Mouse (Mus musculus) cerebellum, postnatal 36 days (tissue): ENCODE measurements at regions not wholly inside any gene's neighbourhood (a gene's known extent, or its start where the extent isn't known, plus 50 kb on each side); places are given as distances from the start of the nearest gene placed in this dataset.

ENCODE experiments used
- DNase-seq, 2 experiments: peaks; one replicate each; pipeline ENCODE4 v3.0.0; 2021 to 2022; ENCODE audit warnings: mixed read lengths in 2 of 2

DNA sequence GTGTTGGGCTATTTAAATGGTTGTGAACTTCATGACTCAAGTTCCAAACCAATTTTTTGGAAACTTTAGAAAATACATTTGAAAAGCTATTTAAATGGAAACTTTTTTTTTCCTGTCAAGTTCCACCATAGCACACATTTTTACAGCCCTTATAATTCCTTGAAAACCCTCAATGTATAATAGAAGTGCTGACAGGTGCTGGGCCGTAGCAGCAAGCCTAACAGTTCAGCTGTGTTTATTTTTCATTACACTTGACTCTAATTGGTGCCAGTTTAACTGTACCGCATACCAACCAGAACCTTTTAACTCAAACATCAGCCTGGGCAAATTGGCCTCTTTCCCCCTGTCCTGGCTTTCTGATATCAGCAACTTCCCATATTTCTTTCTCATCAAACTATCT lies 286.7 kb downstream of the Fam49a start:
- DNase-seq, result no peak

DNA sequence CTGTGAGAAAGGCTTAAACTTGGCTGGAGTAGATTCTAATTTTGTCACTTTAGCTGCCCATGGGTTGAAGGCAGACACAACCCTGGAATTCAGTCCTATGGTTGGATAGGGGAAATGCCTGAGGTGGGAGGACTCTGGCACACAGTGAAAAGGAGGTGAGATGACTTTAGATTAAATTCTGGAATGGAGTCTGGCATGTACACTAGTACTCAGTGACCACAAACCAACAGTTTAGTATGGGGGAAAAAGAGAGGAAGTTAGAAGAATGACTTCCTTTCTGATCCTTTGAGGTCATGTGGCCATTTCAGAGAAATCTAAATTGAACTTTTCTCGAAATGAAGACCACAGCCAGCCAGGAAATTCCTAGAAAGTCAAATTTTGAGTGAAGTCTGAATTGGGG lies 285.5 kb downstream of the Fam49a start:
- no peak for DNase-seq

DNA sequence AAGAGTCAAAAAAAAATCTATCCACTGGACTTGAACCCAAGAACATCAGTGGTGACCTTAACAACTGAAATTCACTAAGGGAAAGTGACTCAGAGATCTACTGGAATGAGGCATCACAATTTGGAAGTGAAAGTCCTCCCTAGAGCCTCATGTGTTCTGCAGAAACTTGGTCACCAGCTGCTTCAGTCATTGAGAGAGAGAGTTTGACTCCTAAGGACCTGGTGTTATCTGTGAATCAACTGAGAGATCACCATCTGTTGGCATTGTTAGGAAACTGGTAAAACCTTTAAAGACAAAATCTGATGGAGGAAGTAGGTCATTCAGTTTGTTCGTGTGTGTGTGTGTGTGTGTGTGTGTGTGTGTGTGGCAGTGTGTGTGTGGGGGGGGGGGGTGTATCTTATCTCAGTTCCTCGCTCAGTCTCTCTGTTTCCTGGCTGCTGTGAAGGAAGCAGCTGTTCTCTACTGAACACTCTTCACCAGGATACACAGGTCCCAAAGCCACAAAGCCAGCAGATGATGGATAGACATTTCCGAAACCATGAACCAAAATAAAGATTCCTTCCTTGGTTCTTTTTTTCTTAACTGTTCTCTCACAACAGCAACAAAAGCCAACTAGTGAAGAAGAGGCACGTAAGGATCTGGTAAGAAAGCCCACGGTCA lies 284.6 kb downstream of the Fam49a start:
- no peak for DNase-seq

DNA sequence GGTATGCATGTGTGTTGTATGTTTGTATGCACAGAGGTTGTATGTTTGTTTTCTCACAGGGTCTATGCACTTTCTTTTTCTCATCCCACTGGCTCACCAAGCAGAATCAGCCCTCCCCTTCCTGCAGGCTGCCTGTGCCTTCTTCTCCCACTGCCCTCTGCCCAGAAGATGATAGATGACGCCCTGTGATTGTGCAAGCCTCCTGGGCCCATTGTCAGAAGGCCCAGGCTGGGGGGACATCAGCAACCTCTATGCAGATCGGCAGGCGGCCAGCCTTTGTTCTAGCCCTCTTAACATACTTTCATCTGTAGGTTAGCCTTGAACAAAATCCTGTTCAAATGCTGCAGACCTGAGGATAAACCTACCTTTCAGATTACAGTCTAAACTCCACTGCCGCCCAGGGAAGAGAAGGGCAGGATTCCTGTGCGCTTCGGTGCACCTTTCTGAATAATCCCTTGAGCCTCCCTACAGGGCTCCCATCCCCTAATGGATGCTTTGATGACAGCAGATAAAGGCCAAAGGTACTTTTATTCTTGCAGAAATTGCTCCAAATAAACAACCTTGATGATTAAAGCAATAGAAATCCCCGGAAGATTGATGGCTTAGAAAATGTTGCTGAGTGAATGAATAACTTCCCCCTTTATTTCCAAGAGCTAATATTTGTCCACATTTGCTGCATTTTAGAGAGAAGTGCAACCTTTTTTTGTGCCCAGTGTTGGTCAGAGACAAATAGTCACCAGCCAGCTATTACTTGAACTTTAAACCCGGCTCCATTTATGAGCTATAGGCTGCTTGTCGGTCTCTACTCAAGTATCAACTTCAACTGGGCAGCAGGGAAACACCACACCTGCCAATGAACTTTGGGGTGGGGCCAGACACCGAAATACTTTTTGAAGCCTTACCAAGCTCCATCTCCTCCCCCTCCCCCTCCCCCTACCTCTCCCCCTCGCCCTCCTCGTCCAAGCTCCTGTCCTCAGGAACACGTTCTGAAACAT lies 279.4 kb downstream of the Fam49a start:
- no peak for DNase-seq

DNA sequence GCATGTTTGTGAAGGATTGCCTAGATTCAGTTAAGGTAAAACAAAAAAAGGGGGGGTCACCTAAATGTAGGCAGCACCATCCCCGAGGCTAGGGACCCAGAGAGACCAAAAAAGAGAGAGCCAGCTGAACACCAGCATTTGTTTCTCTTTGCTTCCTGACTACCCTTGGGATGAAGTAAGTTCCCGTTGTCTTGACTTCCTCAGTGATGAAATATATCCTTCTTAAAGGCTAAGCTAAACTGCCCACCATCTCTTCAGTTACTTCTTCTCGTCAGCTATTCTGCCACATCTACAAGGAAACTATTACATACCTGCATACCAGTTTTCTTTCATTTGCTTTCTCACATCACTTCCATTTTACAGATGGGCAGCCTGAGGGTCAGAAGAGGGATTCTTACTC lies 277.4 kb downstream of the Fam49a start:
- DNase-seq, result no peak

DNA sequence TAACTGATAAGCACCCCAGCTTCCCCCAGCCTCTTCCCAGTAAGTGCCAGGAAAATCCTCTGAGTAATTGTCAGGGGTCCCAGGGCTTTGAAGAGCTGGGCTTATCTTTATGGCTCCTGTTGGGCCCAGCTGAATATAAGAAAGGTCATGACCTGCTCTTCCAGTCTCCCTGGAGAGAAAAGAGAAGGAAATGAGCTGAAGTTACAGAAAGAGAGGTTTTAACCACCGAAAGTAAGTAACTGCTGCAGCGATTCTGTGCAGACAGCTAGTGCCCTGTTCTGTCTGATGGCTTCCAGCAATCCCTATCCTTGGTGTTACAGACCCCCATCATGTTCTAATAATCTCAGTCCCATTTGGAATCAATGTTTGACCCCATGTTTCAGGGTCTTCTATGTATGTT lies 272.8 kb downstream of the Fam49a start:
- DNase-seq, result no peak

DNA sequence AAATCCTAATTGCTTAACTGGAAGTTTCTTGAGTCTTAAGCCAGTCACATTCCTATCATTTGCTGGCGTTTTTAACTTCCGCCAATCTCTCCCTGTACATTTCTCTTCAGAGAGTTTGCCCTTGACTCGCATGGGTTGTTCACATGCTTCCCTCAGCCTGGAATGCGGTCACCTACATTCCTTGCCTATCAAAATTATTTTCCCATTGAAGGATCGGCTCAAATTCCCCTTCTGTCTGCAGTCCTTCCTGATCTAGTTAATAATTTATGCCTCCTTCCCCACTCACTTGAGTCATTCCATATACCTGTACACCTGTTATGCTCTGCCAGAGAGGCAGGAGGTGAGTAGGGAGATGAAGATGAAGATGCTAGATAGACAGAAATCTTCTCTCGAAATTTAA lies 268.9 kb downstream of the Fam49a start:
- DNase-seq, result no peak

DNA sequence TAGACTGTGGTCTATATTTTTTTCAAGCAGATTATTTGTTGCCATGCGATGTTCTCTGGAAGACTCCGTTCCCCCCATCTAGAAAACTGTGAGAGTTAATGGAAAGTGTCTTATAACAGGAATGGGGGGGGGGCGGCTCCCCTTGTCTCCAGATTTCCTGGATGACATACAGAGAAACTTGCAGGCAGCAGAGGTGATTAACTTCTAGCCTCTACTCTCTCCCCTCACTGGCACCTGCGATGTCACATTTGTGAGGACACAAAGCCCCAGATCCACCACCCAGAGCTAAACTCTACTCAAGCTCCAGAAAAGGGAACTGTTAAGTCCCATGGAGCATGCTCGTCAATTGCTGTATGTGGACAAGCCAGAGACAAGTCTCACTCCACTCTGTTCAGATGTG lies 267.6 kb downstream of the Fam49a start:
- no peak for DNase-seq

DNA sequence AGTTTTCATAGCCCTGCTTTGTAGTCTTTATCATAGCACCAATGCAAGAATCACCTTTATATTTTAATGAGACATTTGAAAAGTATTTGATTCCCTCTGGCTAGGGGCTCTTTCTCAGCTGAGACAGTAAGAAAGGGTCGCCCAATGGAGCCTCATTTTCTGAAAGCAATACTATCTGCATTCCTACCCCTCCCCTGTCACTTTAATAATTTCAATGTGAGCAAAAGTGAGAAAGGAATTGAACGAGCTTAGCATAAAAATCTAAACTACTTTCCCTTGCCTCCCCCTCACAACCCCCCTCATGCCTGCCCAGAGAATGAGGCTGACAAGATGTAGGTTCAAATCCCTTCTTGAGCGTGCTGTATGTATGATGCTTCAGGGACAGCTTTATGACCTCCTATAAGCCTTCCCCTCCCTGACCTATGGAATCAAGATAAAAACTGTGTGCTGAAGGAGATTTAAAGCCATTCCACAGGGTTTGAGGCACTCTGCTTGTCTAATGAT lies 266.6 kb downstream of the Fam49a start:
- DNase-seq, result no peak

DNA sequence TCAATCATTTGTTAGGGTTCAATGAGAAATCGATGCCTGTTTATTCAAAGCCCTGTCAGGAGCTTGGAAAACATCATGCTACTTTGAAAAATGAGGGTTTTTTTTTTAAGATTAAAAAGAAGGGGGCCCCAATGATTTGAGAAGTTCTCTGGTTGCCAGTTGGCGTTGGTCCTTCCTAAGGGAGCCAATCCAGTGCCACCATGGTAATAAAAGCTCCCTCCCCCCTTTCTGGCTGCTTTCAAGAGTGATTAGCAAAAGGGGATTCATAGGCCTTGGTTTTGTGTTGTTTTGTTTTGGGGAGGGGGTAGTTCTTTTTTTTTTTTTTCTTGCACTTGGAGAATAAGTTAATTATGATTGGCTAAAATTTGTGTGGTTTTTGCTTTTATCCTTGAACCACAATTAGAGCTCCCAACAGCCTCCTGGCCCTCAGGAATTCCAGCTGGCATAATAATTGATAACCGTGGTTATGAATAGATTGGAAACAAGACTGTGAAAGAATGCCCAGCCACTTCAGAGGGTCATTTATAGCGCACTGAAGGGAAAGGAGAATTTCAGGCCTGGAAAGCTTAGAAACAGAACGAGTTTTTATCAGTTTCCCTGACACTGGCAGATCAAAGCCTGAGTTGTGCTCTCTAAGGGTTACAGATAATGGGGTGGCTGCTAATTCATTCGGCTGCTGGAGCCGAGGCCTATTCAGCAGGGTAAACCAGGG lies 266.0 kb downstream of the Fam49a start:
- no peak for DNase-seq

DNA sequence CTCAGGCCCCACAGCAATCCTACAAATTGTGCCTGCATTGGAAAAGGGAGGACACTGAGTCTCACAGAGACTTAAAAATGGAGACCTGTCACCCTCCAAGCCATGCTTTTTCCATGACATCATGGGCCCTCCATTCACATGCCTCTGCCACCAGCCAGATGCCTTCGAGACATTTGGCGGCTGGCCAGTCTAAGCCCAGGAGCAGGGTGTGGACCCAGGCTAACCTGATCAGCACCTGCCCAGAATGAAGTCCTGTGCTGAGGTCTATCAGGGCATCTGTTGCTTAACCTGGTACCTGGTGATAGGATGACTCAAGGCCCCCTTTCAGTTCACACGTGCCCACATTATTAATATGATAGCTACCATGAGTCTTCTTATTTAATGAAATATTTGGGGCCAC lies 265.4 kb downstream of the Fam49a start:
- DNase-seq, result no peak

DNA sequence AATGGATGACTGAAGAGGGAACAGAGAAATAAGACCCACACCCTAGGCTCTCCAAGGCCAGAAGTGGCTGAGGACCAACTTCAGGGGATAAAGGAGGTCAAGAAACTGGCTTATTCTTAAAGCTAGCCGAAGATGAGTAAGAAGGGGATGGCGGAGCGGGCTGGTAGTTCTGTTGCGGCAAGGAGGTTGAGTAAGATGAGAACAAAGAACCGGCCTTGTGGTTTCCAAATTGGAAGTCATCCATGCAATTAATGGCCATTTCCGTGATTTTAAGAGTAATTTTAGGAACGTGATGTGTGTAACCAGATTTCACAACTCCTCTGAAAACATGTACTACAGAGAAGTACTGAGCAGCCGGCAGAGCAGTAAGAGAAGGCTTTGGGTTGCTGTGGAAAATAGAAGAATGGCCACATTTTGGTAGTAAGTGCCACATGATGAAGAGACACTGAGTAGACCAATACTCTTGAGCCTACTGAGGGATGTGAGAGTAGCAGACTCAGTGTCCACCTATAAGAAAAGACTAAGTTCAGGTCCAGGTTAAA lies 258.4 kb downstream of the Fam49a start:
- no peak for DNase-seq

DNA sequence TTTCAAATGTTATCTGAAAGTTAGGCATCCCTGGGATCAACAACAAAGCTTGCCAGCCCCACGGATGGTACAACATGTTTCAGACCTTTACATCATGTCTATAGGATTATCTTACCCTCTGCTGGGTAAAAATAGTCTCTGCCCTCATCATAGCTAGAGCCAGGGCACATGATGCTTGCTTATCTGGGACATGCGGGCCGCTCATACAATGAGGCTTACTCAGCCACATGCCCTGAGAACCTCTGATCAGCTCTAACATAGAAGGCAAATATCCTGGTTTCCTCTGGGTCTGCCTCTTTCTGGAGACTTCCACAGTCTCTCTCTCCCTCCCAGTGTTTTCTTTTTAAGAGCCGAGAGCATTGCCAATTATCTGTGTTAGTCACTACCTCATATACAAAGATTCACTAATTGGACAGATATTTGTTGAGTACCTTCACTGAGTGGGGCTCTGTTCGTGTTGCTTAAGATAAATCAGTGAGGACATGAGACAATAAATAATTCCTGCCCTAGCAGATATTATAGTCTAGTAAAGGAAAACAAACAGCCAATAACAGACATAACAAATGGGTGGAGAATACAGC lies 256.6 kb downstream of the Fam49a start:
- DNase-seq, result no peak

DNA sequence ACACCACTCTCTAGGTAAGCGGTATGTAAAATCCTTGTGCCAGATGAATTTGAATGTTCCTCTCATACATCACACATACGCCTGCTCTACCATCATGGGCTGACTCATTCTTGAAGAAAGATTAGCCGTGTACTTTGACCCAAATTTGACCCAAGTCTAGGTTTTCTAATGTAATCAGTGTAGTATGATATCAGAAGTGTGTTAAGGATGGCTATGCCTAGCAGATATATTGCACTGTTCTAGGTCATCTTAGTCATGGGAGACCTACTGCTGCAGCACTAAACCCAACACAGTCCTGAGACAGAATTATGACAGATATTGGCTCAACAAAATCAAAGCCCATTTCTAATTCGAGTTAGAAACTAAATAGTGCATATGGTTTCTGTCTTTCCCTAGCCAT lies 255.1 kb downstream of the Fam49a start:
- no peak for DNase-seq

DNA sequence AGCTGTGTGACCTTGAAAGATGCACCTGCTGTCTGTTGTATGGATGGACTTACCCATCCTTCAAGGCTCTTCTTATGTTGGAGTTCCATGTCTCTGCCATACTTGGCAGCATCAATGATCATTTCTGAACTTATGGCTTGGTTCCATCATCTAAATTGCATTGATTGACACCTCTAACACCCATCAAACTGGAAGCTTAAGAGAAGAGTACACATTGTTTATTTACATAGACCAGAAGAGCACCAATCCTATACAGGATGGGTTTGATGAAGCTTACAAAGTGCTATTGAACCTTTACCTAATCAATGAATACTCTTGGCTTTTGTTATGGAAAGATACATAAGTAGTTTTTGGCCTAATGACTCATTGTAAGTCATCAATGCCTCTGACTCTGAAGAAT lies 248.8 kb downstream of the Fam49a start:
- no peak for DNase-seq

DNA sequence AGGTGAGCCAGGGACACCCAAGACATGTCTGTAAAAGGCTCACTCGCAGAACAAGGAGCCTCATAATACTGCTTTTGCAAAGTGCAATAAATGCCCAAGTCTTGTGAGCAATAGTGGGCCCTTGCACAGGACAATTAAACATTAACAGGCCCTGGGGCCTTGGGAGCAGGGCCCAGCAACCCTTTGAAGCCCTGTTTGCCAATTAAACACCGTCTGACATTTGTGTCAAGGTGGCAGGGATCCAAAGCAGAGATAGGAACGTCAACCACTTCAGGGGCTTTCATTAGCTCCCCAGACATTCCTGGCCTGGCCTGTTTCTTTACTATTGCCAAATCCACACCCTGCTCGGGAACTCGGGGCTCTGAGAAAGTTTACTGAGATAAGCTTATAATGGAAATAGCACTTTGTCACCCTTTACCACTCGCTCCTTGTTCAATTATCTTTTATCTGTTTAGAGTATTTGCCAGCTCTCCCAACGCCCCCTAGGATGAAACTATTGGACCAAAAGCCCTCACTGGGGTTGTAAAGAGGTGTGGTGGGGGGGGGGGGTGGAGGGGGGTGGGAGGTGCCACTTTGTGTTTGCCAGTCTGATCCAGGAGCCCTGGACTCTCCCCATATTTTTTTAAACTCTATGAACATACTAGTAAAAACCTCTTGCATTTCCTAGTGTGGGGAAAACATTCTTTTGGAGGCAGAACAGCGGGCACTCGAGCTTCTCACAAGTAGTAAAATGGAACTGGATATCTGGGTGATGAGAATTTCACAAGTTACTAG lies 247.4 kb downstream of the Fam49a start:
- DNase-seq, result no peak

DNA sequence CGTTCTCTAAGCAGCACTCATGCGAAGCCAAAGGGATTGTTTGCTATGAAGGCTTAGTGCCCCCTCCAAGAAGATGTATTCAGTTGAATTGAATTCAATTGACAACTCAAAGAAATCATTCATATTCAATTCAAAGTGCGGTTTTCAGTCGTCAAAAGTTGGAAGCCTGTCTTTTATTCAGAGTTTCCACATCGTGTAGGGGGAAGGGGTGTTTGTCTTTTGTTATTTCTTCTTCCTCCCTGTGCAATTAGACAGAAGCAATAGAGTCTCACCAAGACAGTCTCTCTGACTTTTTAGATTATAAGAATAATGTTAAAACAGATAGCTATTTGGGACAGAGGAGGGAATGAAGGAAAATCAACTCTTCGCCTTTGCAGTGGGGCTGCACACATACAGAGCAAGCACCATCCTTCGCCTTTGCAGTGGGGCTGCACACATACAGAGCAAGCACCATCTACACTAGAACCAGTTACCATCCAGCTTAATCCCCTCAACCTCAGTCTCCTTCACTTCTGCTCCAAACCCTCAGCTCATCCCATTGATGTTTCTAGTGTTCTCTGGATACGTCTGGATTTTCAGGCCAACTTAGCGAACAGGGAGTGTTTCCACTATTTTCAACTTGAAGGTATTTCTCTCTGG lies 246.7 kb downstream of the Fam49a start:
- DNase-seq, result no peak

DNA sequence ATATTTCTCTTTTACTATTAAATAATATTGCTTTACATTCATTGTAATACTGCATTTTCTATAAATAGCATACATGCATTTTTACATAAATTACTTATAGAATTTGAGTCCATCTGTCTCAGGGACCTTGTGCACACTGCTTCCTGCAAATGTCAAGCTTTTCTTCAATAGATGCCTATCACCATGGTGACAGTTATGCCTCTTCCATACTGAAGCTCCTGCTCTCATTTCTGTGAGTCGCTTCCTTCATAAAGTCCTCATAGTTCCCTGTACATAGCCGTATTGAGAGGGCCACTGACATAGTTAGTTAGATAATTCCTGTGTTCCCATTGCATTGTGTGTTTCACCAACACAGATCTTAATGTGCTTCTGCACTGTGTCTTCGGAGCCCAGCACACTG lies 244.7 kb downstream of the Fam49a start:
- no peak for DNase-seq

DNA sequence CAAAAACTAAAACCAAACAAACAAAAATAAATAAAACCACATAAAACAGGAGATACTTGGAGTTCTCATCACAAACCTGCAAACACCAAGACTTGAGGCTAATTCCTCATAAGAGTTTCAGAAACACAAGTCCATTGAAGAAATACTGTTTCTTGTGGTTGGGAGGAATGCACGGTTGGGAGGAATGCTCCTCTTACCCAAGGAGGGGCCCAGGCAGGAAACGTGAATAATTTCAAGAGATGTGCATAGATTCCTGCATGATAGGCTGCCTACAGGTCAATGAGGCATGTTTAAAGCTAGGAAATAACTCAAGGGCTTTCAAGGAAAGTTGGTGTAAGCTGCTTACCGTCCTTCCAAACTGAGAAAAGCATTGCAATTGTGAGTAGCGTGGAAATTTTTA lies 243.7 kb downstream of the Fam49a start:
- no peak for DNase-seq

DNA sequence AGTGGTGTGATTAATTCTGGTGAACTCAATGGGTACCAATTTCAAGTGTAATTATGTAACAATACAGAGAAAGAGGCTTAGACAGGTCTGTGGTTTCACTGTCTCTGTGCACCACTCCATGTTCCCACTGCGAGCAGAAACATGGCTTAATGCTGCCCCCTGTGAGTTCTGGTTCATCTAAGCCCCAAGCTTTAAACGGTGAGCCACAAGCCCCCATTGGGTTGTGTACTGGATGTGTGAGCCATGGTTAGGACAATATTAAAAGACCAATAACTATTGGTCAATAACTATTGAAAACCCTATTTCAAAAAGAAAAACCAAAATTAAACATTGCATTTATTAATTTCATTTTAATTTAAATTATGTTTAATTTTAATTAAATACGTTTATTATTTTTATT lies 238.0 kb downstream of the Fam49a start:
- DNase-seq, result no peak

DNA sequence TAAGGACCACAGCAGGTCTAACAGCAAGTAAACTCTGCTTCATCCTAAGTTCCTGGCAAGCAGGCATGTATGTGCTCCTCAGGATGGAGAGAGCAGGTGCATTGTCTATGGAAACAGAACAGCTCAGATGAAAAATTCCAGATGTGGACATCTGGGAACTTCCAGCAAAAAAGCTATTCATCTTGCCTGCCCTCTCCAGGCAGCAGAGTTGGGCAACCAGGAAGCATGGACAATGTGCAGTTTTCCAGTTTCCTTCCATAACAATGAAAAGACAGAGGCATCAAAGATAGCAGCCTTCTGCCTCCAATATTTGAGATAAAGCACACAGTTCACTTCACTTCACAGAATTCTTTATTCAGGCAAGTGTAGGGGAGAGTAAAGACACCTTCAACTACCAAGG lies 236.7 kb downstream of the Fam49a start:
- DNase-seq, result no peak
